Mouse (Mus musculus) cerebellum, adult 9-10 months (tissue): ENCODE results near the gene Ropn1.
"Not testable (repeated sequence)": the region's sequence is repeated elsewhere in the genome, so short reads cannot be mapped to it uniquely, and the experiment has no call there.

ENCODE experiments used
- DNase-seq: peaks from one replicate; pipeline ENCODE4 v3.0.0; 2022

Gene Ropn1

DNA sequence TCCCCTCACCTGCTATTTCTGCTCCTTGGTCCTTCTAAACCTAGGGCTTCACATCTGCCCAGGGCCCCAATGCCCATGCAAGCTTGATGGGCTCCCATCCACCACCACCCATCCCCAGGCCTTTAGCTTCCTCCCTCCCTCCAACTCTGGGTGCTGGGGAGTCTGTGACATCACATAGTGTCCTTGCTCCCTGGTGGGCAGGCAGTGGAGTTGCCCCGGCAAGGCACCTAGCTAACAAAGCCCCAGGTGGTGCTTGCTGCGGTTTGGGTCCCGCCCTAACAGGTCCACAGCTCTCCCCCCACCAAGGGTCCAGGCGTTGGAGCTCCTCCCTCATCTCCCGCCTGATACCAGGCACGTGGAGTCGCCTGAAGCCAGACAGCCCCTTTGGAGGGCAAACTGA lies at the start of gene Ropn1:
Gene Ropn1 (plus strand): TSS at position 301 of the 400 bp plus-strand sequence.
- no peak for DNase-seq

DNA sequence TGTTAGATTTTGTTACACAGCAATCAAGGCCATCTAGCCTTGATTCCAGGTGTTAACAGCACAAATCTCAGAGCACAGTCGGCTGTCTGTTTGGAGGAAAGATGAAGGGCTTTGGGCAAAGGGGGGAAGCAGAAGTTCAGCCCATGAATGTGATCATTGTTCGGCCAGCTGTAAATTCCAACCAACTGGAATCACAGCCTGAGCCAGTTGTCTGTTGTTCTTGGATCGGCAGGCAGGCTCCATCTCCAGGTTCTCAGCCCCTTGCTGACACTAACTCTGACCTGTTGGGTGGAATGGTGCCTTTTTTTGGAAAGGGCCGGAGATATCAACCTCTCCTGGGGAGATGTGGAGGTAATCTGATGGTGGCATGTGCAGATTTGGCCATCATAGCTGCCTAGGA lies 47.8 kb upstream of the Ropn1 start:
- DNase-seq = no peak

DNA sequence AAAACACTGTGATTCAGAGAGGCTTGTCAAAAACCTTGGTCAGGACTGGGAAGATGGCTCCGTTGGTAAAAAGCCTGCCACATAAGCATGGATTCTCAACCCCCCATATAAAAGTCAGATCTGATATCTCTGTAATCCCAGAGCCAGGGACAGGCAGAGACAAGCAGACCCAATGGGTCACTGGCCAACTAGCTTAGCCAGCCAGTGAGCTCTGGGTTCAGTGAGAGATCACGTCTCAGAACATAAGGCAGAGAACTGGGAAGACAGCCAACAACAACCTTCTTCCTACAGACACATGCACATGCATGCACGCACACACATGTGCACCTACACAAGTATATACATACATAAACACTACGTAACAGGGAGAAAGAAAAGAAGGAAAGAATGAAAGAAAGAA lies 46.6 kb upstream of the Ropn1 start:
- no peak for DNase-seq

DNA sequence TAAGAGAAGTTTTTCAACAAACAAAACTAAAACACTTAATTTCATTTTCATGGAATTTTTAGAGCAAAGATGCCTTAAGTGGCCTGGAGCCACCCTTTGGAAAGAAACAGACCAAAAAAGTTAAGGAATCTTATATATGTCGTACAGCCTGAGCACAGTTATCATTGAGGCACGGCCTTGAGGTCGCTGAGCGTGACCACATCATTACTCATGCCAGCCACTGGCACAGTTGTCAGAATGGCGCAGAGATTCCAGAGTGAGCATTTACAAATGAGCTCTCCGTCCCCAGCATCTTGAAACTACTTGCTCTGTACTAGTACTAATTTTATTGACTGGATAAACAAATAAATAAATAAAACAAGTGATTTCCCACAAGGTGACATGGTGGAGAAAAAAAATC lies 45.9 kb upstream of the Ropn1 start:
- no peak for DNase-seq

DNA sequence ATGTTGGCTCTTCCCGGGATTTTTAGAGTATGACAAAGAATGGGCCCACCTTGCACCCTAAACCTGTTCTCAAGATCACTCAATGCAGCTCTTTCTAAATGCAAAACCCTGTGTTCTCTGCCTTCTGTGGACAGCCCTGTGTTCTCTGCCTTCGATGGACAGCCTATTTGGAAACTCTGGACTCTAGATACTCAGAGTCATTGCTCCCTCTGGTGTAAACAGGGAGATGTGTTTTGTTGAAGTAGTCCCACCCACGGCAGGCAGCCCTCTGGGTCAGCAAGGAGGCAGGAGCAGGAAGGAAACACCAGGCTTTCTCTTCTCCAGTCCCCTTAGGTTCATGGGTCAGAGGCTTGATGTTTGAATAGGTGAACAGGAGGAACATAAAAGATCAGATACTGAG lies 44.0 kb upstream of the Ropn1 start:
- DNase-seq = peak; percentile 35

DNA sequence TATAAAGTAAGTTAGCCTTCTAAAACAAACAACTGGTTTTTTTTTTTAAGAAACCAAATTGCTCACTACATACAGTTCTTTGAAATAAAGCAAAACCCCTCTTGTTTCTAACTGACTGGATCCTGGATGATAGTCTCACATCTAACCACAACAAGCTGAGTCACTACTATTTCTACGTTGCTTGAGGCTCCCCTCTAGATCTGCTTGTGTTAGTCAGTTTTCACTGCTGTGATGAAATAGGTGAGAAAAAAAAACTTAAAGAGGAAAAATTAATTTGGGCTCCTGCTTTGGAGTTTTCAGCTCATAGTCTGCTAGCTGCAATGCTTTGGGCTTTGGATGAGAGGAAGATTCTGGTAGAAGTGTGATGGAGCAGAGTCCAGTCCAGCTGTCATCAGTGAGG lies 39.6 kb upstream of the Ropn1 start:
- DNase-seq = no peak

DNA sequence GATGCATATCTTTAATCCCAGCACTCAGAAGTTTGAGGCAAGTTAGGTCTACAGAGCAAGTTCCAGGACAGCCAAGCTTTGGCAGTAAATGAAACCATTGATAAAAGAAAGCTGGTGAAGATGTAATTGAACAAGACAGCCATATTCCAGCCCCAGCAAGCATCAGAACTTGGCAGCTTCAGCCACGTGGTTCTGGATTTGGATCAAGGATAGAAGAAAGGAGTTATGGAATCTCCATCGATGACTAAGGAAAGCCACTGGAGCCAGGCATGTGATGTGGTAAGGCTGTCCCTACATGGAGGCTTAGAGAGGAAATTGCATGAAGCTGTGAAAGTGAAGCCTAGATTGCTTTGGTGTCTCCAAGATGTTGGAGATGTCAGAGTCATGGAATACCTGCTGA lies 35.7 kb upstream of the Ropn1 start:
- DNase-seq = no peak

DNA sequence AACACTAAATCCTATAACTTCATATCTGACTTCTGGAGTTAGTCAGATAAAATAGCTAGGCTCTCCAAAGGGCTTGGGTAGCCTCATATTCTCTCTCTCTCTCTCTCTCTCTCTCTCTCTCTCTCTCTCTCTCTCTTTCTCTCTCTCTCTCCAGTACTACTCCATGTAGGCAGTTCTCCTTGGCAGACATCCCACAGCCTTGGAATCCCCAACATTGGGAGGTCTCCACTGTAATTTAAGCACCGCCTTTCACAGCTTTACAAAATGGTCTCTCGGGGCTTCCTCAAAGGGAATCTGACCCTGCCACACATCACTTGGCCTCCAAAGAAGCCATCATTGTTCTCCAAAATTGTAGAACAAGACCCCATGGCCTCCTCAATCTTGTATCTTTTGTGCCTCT lies 22.1 kb upstream of the Ropn1 start:
- DNase-seq = no peak

DNA sequence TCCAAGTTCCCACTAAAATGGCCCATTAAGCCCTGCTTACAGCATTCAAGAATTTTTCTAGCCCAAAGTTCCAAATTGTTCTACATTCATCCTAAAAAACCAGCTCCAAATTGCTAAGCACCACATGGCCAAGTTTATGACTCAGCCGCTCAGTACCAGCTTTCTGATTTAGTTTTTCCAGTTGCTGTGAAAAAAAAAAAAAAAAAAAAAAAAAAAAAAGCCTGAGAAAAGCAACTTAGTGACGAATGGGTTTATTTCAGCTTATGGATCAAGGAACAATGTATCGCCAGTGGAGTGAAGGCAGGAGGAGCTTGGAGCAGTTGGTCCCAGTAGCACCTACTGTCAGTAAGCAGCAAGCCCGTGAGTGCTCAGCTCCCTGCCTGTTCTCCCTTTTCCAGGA lies 21.3 kb upstream of the Ropn1 start:
- no peak for DNase-seq

DNA sequence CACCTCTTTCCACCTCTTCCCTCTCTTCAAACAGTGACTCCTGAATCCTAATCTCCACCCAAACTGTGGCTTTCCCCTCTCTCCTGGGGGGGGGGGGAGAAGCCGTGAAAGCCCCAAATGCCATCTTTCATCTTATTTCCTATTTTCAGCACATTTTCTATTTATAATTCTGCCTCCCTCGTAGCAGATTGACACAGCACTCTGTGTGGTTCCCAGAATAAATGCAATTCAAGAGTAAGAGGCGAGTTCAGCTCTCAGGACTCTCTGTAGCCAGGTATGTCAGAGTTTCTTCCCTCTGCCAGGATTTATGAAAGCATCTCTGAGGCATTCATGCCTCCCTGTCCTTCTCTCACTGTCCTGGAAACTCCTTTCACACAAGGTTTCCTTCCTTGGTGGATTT lies 14.2 kb upstream of the Ropn1 start:
- DNase-seq = no peak

DNA sequence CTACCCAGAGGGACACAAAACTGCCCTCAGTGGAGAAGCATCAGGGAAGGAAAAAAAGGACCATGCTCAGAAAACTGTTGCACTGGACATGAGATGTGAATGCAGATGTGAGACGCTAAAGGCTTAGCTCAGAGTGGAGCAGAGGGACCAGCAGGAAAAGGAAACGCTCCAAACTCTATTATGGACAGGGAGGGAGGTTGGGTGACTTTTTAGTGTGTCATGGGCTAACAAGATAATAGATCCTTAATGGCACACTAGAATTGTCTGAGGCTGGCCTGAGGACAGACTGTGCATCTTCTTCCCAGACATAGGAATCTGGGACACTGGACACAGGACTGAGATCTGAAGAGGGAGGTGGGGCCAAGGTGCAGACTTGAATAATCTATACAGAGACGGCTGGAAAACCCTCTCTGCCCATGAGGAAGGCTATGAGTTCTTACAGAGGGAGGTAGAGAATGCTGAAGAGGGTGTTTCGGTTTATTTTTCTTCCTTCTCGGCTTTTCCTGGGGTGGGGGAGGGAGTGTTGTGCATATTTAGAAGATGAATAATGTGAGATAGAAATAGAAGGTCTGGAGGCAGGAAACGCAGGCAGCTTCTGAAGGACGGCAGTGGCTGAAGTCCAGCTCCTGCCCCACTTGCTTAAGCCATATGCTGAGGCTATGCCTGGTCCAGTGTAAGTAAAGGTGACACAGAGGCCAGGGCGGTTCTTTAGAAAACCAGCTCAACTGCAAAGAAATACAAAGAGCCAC lies 6.0 kb upstream of the Ropn1 start:
- no peak for DNase-seq

DNA sequence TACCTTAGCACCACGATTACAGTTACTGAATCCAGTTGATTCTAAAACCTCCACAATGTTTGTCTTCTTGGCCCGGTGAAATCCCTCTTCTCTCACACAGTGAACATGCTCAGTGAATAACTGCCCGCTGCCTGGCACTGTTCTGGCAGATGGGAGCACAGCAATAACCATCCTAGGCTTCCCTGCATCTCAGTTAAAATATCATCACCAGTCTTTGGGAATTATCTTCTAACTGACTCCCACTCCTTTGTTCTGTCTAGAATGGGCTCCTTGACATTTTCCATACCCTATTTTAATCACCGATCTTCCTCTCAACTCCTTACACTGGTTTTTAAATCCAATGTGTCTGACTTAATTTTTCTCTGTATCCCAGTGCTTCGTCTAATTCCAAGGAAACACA lies 3.3 kb downstream of the Ropn1 start:
- no peak for DNase-seq

DNA sequence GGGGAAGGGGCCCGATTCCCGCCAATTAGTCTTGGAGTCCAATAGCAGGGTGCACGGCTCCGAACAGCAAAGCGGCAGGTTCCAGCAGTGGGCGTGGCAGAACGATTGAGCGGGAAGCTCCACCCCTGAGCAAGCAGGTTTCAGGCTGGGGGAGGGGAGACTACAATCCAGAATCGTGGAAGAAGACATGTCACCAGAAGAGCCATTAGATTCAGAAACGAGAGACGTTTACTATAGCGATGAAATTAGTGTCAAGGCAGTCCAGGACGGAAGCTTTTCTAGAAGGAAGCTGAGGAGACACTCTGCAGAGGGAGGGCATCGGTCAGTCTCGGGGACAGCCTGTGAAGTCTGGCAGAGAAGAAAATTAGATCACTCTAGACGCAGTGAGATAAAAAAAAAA lies 7.8 kb downstream of the Ropn1 start:
- not testable (repeated sequence) for DNase-seq

DNA sequence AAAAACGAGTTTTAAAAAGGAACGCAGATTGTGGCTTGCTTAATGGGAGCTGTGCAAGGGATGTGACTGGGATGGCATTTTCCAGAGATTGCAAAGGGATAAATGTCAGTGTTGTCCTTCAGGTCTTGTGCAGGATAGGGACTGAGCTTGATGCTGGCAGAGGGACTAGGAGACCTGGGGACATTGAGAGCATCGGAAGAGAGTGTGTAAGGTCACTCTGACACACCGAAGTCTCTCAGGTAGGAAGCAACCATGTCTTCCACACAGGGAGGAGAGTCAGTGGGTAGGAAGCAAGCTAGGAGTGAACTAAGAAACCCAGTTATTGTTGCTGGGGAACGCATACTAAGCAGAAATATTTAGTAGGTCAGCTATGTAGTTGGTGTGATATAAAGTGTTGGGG lies 8.3 kb downstream of the Ropn1 start:
- DNase-seq = no peak

DNA sequence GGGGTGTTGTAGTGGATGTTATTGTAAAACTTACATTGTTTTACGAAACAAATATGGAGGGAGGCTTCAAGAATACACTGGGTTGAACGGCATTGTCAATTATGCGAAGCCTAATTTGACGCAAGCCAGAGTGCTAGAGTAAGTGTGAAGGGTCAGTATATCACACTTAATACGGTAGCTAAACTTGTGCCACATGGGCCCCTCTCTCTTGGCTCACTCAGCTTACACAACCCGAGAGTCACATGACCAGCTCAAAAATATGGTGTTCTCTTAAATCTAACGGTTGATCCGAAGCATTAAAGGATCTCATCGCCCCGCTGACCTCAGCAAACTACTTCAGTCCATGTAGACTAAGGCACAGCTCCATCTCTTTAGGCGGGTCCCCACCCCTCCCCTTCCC lies 8.7 kb downstream of the Ropn1 start:
- no peak for DNase-seq

DNA sequence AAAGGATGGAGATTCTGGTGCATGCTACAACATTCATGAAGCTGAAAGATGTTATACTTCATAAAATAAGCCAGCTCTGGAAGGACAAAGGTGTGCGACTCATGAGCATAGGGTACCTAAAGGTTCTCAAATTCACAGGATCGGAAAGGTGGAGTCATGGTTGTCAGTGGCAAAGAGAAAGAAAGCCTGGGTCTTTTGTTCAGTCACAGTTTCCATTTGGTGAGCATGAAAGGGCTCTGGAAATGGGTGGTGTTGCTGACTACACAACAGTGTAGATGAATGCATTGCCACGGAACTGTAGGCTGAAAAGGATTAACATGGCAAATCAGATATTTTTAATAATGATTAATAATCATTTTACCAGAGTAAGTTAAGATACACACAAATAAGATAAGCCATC lies 14.8 kb downstream of the Ropn1 start:
- DNase-seq = no peak

DNA sequence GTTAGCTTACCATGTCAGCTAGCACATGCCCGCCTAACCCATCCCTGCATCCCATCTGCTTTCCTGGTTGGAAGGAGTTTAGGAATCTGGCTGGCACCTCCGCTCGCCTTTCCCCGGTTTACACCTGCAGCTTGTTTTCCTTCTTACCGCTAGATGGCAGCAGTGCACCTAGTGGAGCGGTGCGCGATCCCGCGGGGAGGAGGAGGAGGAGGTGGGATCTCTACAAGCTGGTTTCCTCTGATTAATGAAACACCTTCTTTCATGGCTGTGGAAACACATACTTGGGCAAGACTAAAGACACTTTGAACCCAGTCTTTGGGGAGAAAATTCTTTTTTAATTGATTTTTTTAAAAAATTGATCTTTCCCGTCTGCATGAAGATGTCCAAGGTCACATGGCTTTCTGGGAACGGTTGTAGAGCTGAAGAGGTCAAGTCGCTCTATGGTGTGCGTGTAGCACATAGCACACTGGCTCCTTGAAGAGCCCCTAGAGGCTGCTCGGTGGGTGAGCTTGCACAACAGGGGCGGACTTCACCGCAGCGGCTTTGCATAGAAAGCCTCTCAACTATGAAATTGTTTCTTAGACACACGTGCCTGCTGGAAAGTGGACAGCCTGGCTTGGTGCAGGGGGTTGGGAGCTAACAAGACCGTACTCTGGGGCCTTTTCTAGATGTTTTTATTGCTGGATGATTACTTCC lies 17.5 kb downstream of the Ropn1 start:
- peak; percentile 72 for DNase-seq

DNA sequence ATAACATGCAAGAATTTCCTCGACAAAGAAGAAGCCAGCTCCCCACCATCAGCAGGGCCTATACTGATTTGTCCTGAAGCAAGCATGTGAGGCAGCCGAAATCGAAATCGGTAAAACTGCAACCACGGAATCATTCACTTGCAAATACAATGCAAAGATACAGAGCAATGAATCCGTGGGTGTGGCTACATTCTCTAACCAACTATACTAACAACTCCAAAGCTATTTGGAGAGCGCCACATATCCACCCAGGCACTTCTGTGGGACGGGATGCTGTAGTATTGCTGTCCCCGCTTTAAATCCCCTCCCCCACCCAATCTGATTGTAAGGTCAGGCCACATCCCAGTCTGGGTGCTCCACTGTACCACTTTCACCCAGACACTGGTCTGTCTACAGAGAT lies 18.6 kb downstream of the Ropn1 start:
- DNase-seq = no peak

DNA sequence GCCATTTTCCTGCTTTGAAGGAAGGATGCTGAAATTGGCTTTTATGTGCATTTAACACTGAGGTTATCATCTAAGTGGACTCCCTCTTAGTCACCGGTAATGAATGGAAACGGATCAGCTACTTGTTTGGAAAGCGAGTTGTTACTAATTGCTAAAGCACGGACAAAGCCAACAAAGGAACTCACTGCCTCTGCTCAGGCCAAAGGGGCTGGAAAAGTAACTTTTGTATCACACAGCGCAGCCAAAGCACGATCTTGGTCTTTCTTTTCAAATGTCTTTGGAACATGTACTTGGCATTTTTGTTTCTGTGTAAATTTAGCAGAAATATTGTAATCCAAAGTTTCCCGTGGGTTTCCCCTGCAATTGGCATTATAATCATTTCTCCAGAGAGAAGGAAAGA lies 22.2 kb downstream of the Ropn1 start:
- DNase-seq = no peak

DNA sequence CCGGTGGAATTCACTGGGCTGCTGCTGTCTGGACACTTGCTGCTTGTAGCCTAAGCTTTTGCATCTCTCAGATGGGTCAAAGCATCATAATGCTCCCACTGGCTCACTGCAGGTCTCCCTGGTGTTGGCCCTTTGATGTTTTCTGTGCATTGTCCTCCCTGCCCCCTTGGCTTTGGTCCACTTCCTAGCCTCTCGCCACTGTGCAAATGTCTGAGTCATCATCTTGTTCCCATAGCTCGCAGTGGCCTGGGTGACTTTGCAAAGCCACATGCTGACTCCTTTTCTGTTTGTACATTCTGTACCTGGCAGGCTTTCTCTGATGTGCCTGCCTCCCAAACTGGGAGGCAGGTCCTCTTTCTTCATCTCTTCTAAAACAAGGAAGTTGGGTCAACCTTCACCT lies 23.1 kb downstream of the Ropn1 start:
- no peak for DNase-seq

DNA sequence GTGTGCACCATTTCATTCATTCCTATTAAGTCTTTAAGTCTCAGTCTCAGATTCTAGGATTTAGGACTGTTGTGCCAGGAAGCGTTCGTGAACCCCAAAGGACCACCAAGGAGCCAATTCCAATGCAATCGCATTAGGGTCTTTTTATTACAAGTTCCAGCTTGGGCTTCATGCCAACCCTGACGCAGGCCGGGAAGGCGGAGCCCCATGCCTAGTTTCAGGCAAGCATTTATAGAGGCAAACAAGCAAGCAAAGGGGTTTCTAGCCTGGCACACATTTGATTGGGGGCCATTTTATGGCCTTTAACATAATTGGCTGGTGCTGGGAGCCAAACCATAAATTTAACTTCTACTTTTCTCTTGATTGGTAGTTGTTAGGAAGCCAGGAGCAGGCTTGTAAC lies 24.6 kb downstream of the Ropn1 start:
- no peak for DNase-seq

DNA sequence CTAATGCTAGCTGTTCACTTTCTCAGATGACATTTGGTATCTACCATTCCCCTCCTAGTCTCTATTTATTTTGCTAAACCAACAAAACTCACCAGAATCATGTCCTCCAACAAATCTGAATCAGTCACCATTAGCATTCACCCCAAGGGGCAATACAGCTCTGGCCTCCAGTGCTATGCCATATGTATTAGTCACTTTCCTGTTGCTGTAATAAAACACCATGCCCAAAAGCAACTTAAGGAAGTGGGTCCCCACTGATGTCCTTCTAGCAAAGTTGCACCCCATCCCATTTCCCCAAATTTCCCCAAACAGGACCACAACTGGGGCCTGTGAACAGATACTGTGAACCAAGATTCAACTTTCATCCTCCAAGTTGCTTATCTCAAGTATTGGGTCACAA lies 32.1 kb downstream of the Ropn1 start:
- DNase-seq = no peak

DNA sequence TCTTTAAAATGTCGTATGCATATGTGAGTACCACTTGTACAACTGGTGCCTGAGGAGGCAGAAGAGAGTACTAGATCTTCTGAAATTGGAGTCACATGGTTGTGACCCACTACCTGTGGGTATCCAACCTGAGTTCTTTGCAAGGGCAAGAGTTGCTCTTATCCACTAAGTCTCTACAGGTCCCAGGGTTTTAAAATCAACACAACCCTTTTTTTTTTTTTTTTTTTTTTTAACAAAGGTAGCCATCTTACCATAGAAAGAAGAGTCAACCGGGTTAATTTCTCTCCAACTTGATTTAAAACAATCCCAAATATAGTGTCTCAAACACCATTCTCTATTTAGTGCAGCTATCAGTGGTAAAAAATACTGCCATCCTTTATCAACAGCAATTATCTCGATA lies 40.2 kb downstream of the Ropn1 start:
- no peak for DNase-seq

DNA sequence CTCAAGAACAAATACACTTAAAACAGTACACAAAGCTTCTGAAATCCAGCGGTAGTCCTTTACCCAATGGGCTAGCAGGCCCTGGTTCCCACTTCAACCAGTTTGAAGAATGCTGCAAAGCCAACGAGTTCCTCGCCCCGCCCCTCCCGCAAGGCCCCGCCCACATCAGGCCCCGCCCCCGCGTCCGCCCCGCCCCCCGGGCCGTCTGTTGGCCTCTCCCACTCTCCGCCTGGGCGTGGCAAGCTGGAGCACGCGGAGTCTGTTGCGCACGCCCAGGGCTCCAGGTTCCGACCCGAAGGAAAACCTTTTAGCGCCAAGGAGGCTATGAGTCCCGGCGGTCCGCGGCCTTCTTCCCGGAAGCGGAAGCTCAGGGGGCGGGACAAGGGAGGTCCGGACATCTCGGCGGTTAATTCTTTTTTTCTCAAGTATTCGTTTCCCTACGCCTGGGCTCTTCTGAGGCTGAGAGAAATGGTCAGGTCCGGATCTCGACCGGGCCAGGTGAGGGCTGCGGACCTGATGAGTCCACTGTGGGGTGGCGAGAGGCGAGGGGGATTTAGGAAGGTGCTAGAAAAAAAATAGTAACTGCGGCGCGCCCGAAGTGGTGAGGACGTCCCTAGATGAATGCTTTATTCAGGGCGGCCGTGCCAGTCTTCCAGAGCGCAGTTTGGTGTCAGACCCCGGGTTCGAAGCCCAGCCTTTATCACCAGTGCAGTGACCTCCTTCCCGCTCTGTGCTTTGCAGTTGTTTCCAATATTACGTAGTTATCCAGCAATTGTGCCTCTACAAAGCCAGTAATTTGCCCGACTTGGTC lies 40.8 kb downstream of the Ropn1 start, which contains the start of gene Ccdc14:
Gene Ccdc14 (plus strand): TSS at position 283 of the 811 bp plus-strand sequence.
- peak; percentile 80 for DNase-seq
